Mouse (Mus musculus): ENCODE results near the gene Tspan5.

- no peak for TF ChIP-seq POLR2A (IDR thresholded peaks at IDR 0.05; ENCODE audit: low read depth, low read length)
- TF ChIP-seq CTCF (conservative IDR thresholded peaks at IDR 0.05; ENCODE audit: insufficient read depth, insufficient read length, low read depth, low read length): no peak
These were observed 194.8 kb downstream of the Tspan5 start for GRCm38 (mm10) chr3:138936780-138937179.
